Mouse (Mus musculus) midbrain, embryonic 14.5 days (tissue): ENCODE results near the gene Cdk19. TPM values are rescaled to one million over a fixed set of nuclear protein-coding genes. Genes with fewer than 3 reads are reported as not detected.

Source experiments
- ATAC-seq: fragments of 200-750 bp; cut with Nextera tagmentation; 2 replicates; pipeline ENCODE4 v1.8.0; 2017; ENCODE audit warnings: moderate number of reproducible peaks, moderate library complexity; ENCODE audit not compliant: low FRiP score, low TSS enrichment
- DNase-seq: peaks from one replicate; pipeline ENCODE4 v3.0.0-alpha.2; 2015
- H3K27ac ChIP-seq: fragments of 300-500 bp; sonication (generic); replicated peaks from 2 replicates; pipeline ENCODE4 v1.5.1; 2014; ENCODE audit warnings: mild to moderate bottlenecking, low read depth, low read length, moderate library complexity
- H3K27me3 ChIP-seq: fragments of 300-500 bp; sonication (generic); 2 replicates; pipeline ENCODE4 v1.6.1; 2014; ENCODE audit warnings: low read length, control low read depth, mixed read lengths; ENCODE audit not compliant: control insufficient read depth, insufficient read depth
- H3K36me3 ChIP-seq: fragments of 300-500 bp; sonication (generic); 2 replicates; pipeline ENCODE4 v1.6.1; 2014; ENCODE audit warnings: low read length, control low read depth; ENCODE audit not compliant: control insufficient read depth, insufficient read depth
- H3K4me1 ChIP-seq: fragments of 300-500 bp; sonication (generic); 2 replicates; pipeline ENCODE4 v1.6.1; 2014; ENCODE audit warnings: mild to moderate bottlenecking, antibody characterized with exemption, low read length, control low read depth; ENCODE audit not compliant: control insufficient read depth, insufficient read depth
- H3K4me2 ChIP-seq: fragments of 300-500 bp; sonication (generic); 2 replicates; pipeline ENCODE4 v1.6.1; 2014; ENCODE audit warnings: mild to moderate bottlenecking, low read length, moderate library complexity
- H3K4me3 ChIP-seq: fragments of 300-500 bp; sonication (generic); replicated peaks from 2 replicates; pipeline ENCODE4 v1.5.1; 2014; ENCODE audit warnings: low read depth, low read length
- H3K9ac ChIP-seq: fragments of 300-500 bp; sonication (generic); replicated peaks from 2 replicates; pipeline ENCODE4 v1.6.1; 2014; ENCODE audit warnings: mild to moderate bottlenecking, low read length, moderate library complexity
- H3K9me3 ChIP-seq: fragments of 300-500 bp; sonication (generic); 2 replicates; pipeline ENCODE4 v1.6.1; 2016; ENCODE audit warnings: low read length, control low read depth, mixed read lengths; ENCODE audit not compliant: control insufficient read depth
- WGBS: fragments of 180-500 bp; shearing (Covaris S2); extraction: QIAGEN DNeasy Blood & Tissue Kit; methylation state at CpG from one replicate; pipeline ENCODE4 v1.1.7; 2014; 5-methylcytosine and 5-hydroxymethylcytosine counted together
- polyA plus RNA-seq: library from polyadenylated mRNA; unstranded; fragments of >200 nt; fragmentation: Nextera tagmentation; extraction: Ambion mirVana; gene quantifications from 2 replicates; pipeline ENCODE4 v1.2.1, GENCODE M21; 2014

Gene Cdk19
- polyA plus RNA-seq, 1 experiment from 2014 or later, result 13.1 TPM

- 93% methylated on average over 9 of the region's 9 CpGs for WGBS
- no peak overlapping the region for H3K4me3 ChIP-seq
- no peaks in the 10 kb centered on the region for H3K9me3 ChIP-seq
- no peaks in the 10 kb centered on the region for H3K4me1 ChIP-seq
- no peaks in the 10 kb centered on the region for H3K36me3 ChIP-seq
- DNase-seq (no peak), ATAC-seq (no peak)
- H3K4me2 ChIP-seq, result no peak overlapping the region
- no peak overlapping the region for H3K27ac ChIP-seq
- H3K27me3 ChIP-seq, result no peaks in the 10 kb centered on the region
- no peak overlapping the region for H3K9ac ChIP-seq
Observed at GRCm38 (mm10) chr10:40432375-40432774, 93.0 kb downstream of the Cdk19 start.

DNA sequence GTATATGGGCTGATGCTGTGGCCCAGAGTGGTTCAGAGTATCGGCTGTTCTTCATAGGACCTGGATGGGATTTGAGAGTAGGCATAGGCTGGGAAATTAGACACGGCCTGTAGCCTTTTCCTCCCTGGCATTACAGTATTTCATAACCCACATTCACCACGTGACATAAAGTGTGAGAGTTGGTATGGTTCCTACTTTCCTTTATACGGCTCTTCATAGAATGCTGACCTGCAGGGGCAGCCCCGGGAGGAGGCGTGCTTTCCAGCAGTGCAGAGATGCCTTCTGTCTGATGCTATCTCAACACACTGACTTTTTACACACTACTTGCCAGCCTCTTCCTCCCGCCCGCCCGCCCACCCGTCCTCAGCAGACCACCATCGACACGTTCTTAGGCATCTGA is 96.0 kb downstream of the Cdk19 start:
- Histone ChIP-seq H3K27me3 (no peaks in the 10 kb centered on the region), H3K9me3 (no peaks in the 10 kb centered on the region), H3K4me3 (no peak overlapping the region), H3K36me3 (no peaks in the 10 kb centered on the region), H3K4me2 (no peak overlapping the region), H3K9ac (no peak overlapping the region), H3K27ac (no peak overlapping the region), H3K4me1 (no peaks in the 10 kb centered on the region)
- ATAC-seq, result no peak
- no peak for DNase-seq
- WGBS, result 89% methylated on average over 12 of the region's 12 CpGs

DNA sequence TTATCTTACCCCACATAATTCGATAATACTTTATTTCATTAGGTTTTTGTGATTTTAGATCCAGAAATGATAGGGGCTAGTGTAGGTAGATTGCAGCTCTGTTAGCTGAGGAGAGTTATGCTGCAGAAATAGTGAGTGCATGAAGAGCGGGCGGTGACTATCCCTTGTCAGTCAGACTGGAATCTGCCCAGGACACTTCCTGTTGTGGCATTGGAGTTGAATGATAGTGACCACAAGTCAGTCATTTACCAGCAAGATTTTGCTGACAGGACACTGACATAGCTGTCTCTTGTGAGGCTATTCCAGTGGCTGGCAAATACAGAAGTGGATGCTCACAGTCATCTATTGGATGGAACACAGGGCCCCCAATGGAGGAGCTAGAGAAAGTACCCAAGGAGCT is 97.8 kb downstream of the Cdk19 start:
- no peaks in the 10 kb centered on the region for H3K36me3 ChIP-seq
- H3K4me3 ChIP-seq, result no peak overlapping the region
- 98% methylated on average over 3 of the region's 3 CpGs for whole genome bisulfite sequencing
- no peaks in the 10 kb centered on the region for H3K4me1 ChIP-seq
- H3K4me2 ChIP-seq, result no peak overlapping the region
- ATAC-seq, result no peak
- H3K9ac ChIP-seq, result no peak overlapping the region
- no peaks in the 10 kb centered on the region for H3K27me3 ChIP-seq
- DNase-seq, result no peak
- no peaks in the 10 kb centered on the region for H3K9me3 ChIP-seq
- no peak overlapping the region for H3K27ac ChIP-seq

GRCm38 (mm10) chr10:40440740-40441139 is 101.4 kb downstream of the Cdk19 start:
- Histone ChIP-seq H3K27me3 (no peaks in the 10 kb centered on the region), H3K4me3 (no peak overlapping the region), H3K4me1 (peaks cover 14% of the 10 kb centered on the region), H3K4me2 (no peak overlapping the region), H3K36me3 (no peaks in the 10 kb centered on the region), H3K9ac (no peak overlapping the region), H3K9me3 (no peaks in the 10 kb centered on the region), H3K27ac (no peak overlapping the region)
- ATAC-seq (no peak), DNase-seq (no peak)
- WGBS, result 79% methylated on average over 10 of the region's 10 CpGs

DNA sequence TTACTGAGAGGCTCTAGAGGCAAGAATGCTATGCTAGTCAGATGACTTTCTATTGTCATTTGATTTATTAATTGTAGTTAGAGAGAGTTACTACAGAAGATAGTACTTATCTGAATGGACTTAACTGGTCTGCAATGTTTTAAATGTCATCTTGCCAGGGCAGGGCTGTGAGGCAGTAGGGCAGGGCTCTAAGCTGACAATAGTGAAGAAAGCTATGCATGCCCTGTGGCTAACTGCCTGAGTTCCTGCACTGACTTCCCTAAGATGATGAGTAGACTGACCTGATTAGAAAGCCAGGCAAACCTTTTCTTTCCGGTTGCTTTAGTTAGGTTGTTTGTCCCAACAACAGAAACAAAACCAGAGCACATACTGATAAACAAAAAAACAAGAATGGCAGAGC is 102.7 kb downstream of the Cdk19 start:
- DNase-seq, result no peak
- no peak overlapping the region for H3K4me3 ChIP-seq
- no peak overlapping the region for H3K27ac ChIP-seq
- H3K9me3 ChIP-seq, result no peaks in the 10 kb centered on the region
- peaks cover 25% of the 10 kb centered on the region for H3K4me1 ChIP-seq
- no peak overlapping the region for H3K9ac ChIP-seq
- 52% methylated on average over 1 of the region's 1 CpGs for WGBS
- no peak for ATAC-seq
- H3K36me3 ChIP-seq, result no peaks in the 10 kb centered on the region
- H3K4me2 ChIP-seq, result no peak overlapping the region
- H3K27me3 ChIP-seq, result no peaks in the 10 kb centered on the region

DNA sequence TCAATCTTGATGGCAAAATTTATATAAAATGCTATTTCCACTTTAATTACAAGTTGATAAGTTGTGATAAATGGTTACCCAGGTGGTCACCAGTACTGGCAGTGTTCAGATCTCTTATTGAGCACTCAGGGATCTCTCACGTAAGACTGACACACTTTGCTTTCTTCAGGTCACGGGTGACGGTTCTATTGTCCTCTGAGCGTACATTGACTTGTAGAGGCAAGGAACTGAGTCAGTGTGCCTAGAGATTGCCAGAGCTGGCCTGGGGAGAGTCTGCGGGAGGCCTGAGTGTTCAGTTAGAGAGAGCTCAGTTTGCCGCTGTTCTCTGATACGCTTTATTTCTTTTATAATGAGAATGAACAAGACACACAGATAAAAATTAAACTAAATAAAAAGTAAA is 104.0 kb downstream of the Cdk19 start:
- H3K4me3 ChIP-seq, result no peak overlapping the region
- H3K9ac ChIP-seq, result no peak overlapping the region
- H3K36me3 ChIP-seq, result no peaks in the 10 kb centered on the region
- no peak for DNase-seq
- no peaks in the 10 kb centered on the region for H3K9me3 ChIP-seq
- no peak overlapping the region for H3K4me2 ChIP-seq
- H3K27ac ChIP-seq, result no peak overlapping the region
- peaks cover 28% of the 10 kb centered on the region for H3K4me1 ChIP-seq
- no peak for ATAC-seq
- 5% methylated on average over 7 of the region's 7 CpGs for WGBS
- no peaks in the 10 kb centered on the region for H3K27me3 ChIP-seq

DNA sequence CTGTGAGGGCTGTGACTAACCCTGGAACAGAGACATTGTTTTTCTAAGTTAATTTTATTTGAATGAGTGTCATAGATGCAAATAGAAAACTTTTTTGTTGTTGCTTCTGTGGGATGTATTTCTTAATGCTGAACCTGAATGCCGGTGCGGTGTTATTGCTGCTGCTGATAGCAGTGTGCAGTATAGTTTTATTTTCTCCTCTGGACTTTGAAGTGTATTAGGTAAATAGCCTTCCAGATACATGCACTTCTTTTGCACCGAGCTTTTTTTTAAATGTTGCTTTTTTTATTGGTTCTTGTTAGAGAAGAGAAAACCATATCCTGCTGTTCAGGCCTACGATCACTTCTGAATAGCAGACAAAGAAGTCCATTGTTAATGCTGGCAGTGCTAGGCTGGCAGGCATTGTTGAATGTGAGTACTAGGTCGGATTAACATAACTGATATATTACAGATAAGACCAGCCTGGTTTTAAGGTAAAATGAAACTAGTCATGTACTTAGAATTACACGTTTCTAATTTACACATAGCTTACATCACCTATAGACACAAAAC is 104.5 kb downstream of the Cdk19 start:
- WGBS, result 12% methylated on average over 6 of the region's 6 CpGs
- ATAC-seq (no peak), DNase-seq (peak; percentile 64)
- no peak overlapping the region for H3K9ac ChIP-seq
- no peaks in the 10 kb centered on the region for H3K27me3 ChIP-seq
- H3K36me3 ChIP-seq, result no peaks in the 10 kb centered on the region
- no peak overlapping the region for H3K27ac ChIP-seq
- H3K4me2 ChIP-seq, result no peak overlapping the region
- H3K9me3 ChIP-seq, result no peaks in the 10 kb centered on the region
- H3K4me3 ChIP-seq, result no peak overlapping the region
- peaks cover 28% of the 10 kb centered on the region for H3K4me1 ChIP-seq

GRCm38 (mm10) chr10:40444586-40444985 is 105.2 kb downstream of the Cdk19 start:
- DNase-seq (no peak), ATAC-seq (no peak)
- no peak overlapping the region for H3K4me2 ChIP-seq
- no peaks in the 10 kb centered on the region for H3K27me3 ChIP-seq
- H3K9ac ChIP-seq, result no peak overlapping the region
- no peaks in the 10 kb centered on the region for H3K36me3 ChIP-seq
- H3K27ac ChIP-seq, result no peak overlapping the region
- H3K4me1 ChIP-seq, result peaks cover 28% of the 10 kb centered on the region
- H3K9me3 ChIP-seq, result no peaks in the 10 kb centered on the region
- H3K4me3 ChIP-seq, result no peak overlapping the region
- 88% methylated on average over 4 of the region's 4 CpGs for WGBS

DNA sequence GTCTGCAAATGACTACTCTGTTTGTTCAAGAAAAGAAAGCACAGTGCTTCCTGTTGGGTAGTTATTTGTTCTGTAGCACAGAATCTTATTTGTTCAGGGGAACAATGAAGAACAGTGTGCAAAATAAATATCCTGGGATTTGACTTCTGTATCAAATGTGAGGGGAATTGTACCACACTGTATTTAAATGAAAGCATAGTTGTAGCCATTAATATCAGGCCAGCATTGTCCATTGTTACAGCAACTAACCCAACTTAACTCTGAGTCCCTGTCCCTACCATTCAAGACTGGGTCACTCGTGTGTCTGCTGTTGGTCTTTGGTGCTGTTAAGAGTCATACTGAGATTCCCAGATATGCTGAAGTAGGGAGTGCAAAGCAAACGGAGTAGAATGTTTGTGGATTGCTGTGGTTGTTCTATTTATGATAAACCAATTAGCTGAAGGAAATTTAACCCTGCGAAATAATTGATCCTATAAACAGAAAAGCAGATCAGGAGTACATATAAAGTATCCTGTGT is 106.8 kb downstream of the Cdk19 start:
- Histone ChIP-seq H3K9me3 (no peaks in the 10 kb centered on the region), H3K4me2 (no peak overlapping the region), H3K27me3 (no peaks in the 10 kb centered on the region), H3K4me3 (no peak overlapping the region), H3K27ac (0 out of 2 replicates have a peak overlapping the region, but pooled peaks have one; percentile 28), H3K4me1 (peaks cover 28% of the 10 kb centered on the region), H3K36me3 (no peaks in the 10 kb centered on the region), H3K9ac (no peak overlapping the region)
- WGBS, result 48% methylated on average over 3 of the region's 3 CpGs
- ATAC-seq (no peak), DNase-seq (no peak)
